Mouse (Mus musculus) lung, adult 18-20 months (tissue): ENCODE data around the gene Spin2d.
"Not testable (repeated sequence)": the region's sequence is repeated elsewhere in the genome, so short reads cannot be mapped to it uniquely, and the experiment has no call there.

ENCODE experiments used
- DNase-seq, 2 experiments: peaks; one replicate each; pipeline ENCODE4 v3.0.0; 2022; ENCODE audit warnings: mixed read lengths in 2 of 2

Gene Spin2d

GRCm38 (mm10) chrX:73176889-73177288 lies at the start of gene Spin2d:
Spin2d (minus strand) TSS chrX:73176989.
- not testable (repeated sequence) for DNase-seq

GRCm38 (mm10) chrX:73225365-73225764 lies 48.6 kb upstream of the Spin2d start:
- no peak for DNase-seq

- not testable (repeated sequence) for DNase-seq
Observed at GRCm38 (mm10) chrX:73213819-73214564, 37.2 kb upstream of the Spin2d start, which contains the start of gene Xlr4b. Xlr4b (plus strand) TSS chrX:73214333.

GRCm38 (mm10) chrX:73191934-73192333 lies 15.1 kb upstream of the Spin2d start, which contains the start of gene Xlr3b:
Xlr3b (plus strand) TSS chrX:73192207.
- peak in 1 of 2 experiments; percentile 22 for DNase-seq

GRCm38 (mm10) chrX:73149350-73149749 lies 27.4 kb downstream of the Spin2d start, which contains the start of gene DXBay18:
DXBay18 (minus strand) TSS chrX:73149450.
- not testable (repeated sequence) for DNase-seq

GRCm38 (mm10) chrX:73148496-73148895 lies 28.3 kb downstream of the Spin2d start, which contains the start of gene Xlr5b:
Xlr5b (plus strand) TSS chrX:73148796.
- not testable (repeated sequence) for DNase-seq

GRCm38 (mm10) chrX:73143218-73143618 lies 33.6 kb downstream of the Spin2d start:
- DNase-seq: not testable (repeated sequence)
